Mouse (Mus musculus): ENCODE results near the gene Zfp638. TPM values are rescaled to one million over a fixed set of nuclear protein-coding genes. Genes with fewer than 3 reads are reported as not detected.
"Not testable (repeated sequence)": the region's sequence is repeated elsewhere in the genome, so short reads cannot be mapped to it uniquely, and the experiment has no call there.

Zfp638 gene
- total RNA-seq, 1 experiment: 96.6 TPM

- peak overlapping the region; percentile 92 for H3K9ac ChIP-seq (ENCODE audit: insufficient read depth, low read depth, low read length, poor library complexity, severe bottlenecking)
- H3K4me3 ChIP-seq (ENCODE audit: insufficient read depth in 1 of 2, low read depth in 1 of 2, low read length in 2 of 2, poor library complexity in 1 of 2, severe bottlenecking in 1 of 2): peak overlapping the region; percentile 81 to 83
- H3K27ac ChIP-seq (ENCODE audit: insufficient read depth, low read depth, low read length, poor library complexity, severe bottlenecking): no peak overlapping the region; the same call in 1 of the 2 replicates
- in situ Hi-C loops (cut with MboI; ENCODE audit: low sequenced_read_pairs in 2 of 2, unreplicated experiment in 2 of 2): no loop called here
- no peaks in the 10 kb centered on the region for H3K9me3 ChIP-seq (ENCODE audit: control insufficient read depth, insufficient read depth, low read depth, low read length)
- peaks cover 3 to 4% of the 10 kb centered on the region in 2 experiments; a peak in 2 of 4 replicates for H3K4me1 ChIP-seq (ENCODE audit: control insufficient read depth in 2 of 2, insufficient read depth in 2 of 2, low read length in 2 of 2, poor library complexity in 1 of 2)
- no peaks in the 10 kb centered on the region; the same call in 1 of the 2 replicates for H3K36me3 ChIP-seq (ENCODE audit: control insufficient read depth, insufficient read depth, low read length, poor library complexity, severe bottlenecking)
- TF ChIP-seq MAFK (IDR thresholded peaks at IDR 0.05; ENCODE audit: insufficient read depth, low read depth, low read length) (no peak), ZNF384 (IDR thresholded peaks at IDR 0.05; ENCODE audit: low read depth, low read length) (no peak)
- peak; percentile 33 for DNase-seq (ENCODE audit: low read depth, low spot score)
These were observed 35.8 kb upstream of the Zfp638 start for GRCm38 (mm10) chr6:83830941-83831605.

GRCm38 (mm10) chr6:83831606-83832123, 35.2 kb upstream of the Zfp638 start, which contains the start of gene Paip2b:
Gene Paip2b, minus strand, starts transcription at chr6:83831741.
- H3K4me3 ChIP-seq (ENCODE audit: insufficient read depth in 1 of 2, low read depth in 1 of 2, low read length in 2 of 2, poor library complexity in 1 of 2, severe bottlenecking in 1 of 2): peak within 1 kb of the TSS; percentile 81 to 83
- H3K27ac ChIP-seq (ENCODE audit: insufficient read depth, low read depth, low read length, poor library complexity, severe bottlenecking): no peak within 1 kb of the TSS; the same call in 1 of the 2 replicates
- peak; percentile 100 for DNase-seq (ENCODE audit: low read depth, low spot score)
- H3K4me1 ChIP-seq (ENCODE audit: control insufficient read depth in 2 of 2, insufficient read depth in 2 of 2, low read length in 2 of 2, poor library complexity in 1 of 2): peaks cover 3 to 8% of the 10 kb centered on the region in 2 experiments; a peak in 2 of 4 replicates
- H3K9ac ChIP-seq (ENCODE audit: insufficient read depth, low read depth, low read length, poor library complexity, severe bottlenecking): peak within 1 kb of the TSS; percentile 92
- TF ChIP-seq CHD2 (IDR thresholded peaks at IDR 0.05; ENCODE audit: low read depth, low read length) (peak; percentile 96), HCFC1 (IDR thresholded peaks at IDR 0.05; ENCODE audit: borderline replicate concordance, insufficient read depth, low read length) (peak; percentile 65; the same call in 1 of the 2 replicates), MAFK (IDR thresholded peaks at IDR 0.05; ENCODE audit: insufficient read depth, low read depth, low read length) (no peak)
- in situ Hi-C loops (cut with MboI; ENCODE audit: low sequenced_read_pairs in 2 of 2, unreplicated experiment in 2 of 2): no loop called here
- H3K9me3 ChIP-seq (ENCODE audit: control insufficient read depth, insufficient read depth, low read depth, low read length): no peaks in the 10 kb centered on the region
- no peaks in the 10 kb centered on the region; the same call in 1 of the 2 replicates for H3K36me3 ChIP-seq (ENCODE audit: control insufficient read depth, insufficient read depth, low read length, poor library complexity, severe bottlenecking)

- H3K27ac ChIP-seq (ENCODE audit: insufficient read depth, low read depth, low read length, poor library complexity, severe bottlenecking); in situ Hi-C loops (cut with MboI; ENCODE audit: low sequenced_read_pairs in 2 of 2, unreplicated experiment in 2 of 2); H3K9me3 ChIP-seq (ENCODE audit: control insufficient read depth, insufficient read depth, low read depth, low read length); H3K9ac ChIP-seq (ENCODE audit: insufficient read depth, low read depth, low read length, poor library complexity, severe bottlenecking); DNase-seq (ENCODE audit: low read depth, low spot score); H3K4me1 ChIP-seq (ENCODE audit: control insufficient read depth in 2 of 2, insufficient read depth in 2 of 2, low read length in 2 of 2, poor library complexity in 1 of 2); H3K36me3 ChIP-seq (ENCODE audit: control insufficient read depth, insufficient read depth, low read length, poor library complexity, severe bottlenecking): not testable (repeated sequence)
- H3K4me3 ChIP-seq (ENCODE audit: insufficient read depth in 1 of 2, low read depth in 1 of 2, low read length in 2 of 2, poor library complexity in 1 of 2, severe bottlenecking in 1 of 2): peak overlapping the region in 1 of 2 experiments; percentile 43; a peak in 1 of 4 replicates
These were observed 34.5 kb upstream of the Zfp638 start for GRCm38 (mm10) chr6:83832393-83832792.

- no peak for DNase-seq (ENCODE audit: low read depth, low spot score)
- no peak overlapping the region for H3K4me3 ChIP-seq (ENCODE audit: insufficient read depth in 1 of 2, low read depth in 1 of 2, low read length in 2 of 2, poor library complexity in 1 of 2, severe bottlenecking in 1 of 2)
- no peaks in the 10 kb centered on the region for H3K36me3 ChIP-seq (ENCODE audit: control insufficient read depth, insufficient read depth, low read length, poor library complexity, severe bottlenecking)
- in situ Hi-C loops (cut with MboI; ENCODE audit: low sequenced_read_pairs in 2 of 2, unreplicated experiment in 2 of 2): no loop called here
- H3K9me3 ChIP-seq (ENCODE audit: control insufficient read depth, insufficient read depth, low read depth, low read length): no peaks in the 10 kb centered on the region
- TF ChIP-seq ZNF384 (IDR thresholded peaks at IDR 0.05; ENCODE audit: low read depth, low read length) (no peak), HCFC1 (IDR thresholded peaks at IDR 0.05; ENCODE audit: borderline replicate concordance, insufficient read depth, low read length) (no peak), MAFK (IDR thresholded peaks at IDR 0.05; ENCODE audit: insufficient read depth, low read depth, low read length) (no peak), CHD2 (IDR thresholded peaks at IDR 0.05; ENCODE audit: low read depth, low read length) (no peak), ZC3H11A (IDR thresholded peaks at IDR 0.05; ENCODE audit: borderline replicate concordance, low read depth, low read length) (no peak)
- 0 out of 4 replicates have a peak, but pooled peaks cover 2 to 3% of the 10 kb centered on the region in 2 experiments for H3K4me1 ChIP-seq (ENCODE audit: control insufficient read depth in 2 of 2, insufficient read depth in 2 of 2, low read length in 2 of 2, poor library complexity in 1 of 2)
- H3K27ac ChIP-seq (ENCODE audit: insufficient read depth, low read depth, low read length, poor library complexity, severe bottlenecking): no peak overlapping the region
- no peak overlapping the region for H3K9ac ChIP-seq (ENCODE audit: insufficient read depth, low read depth, low read length, poor library complexity, severe bottlenecking)
These were observed 30.1 kb upstream of the Zfp638 start for GRCm38 (mm10) chr6:83836826-83837225.

GRCm38 (mm10) chr6:83838046-83838445, 28.9 kb upstream of the Zfp638 start:
- H3K36me3 ChIP-seq (ENCODE audit: control insufficient read depth, insufficient read depth, low read length, poor library complexity, severe bottlenecking): no peaks in the 10 kb centered on the region
- H3K9me3 ChIP-seq (ENCODE audit: control insufficient read depth, insufficient read depth, low read depth, low read length): no peaks in the 10 kb centered on the region
- no peak for DNase-seq (ENCODE audit: low read depth, low spot score)
- H3K4me3 ChIP-seq (ENCODE audit: insufficient read depth in 1 of 2, low read depth in 1 of 2, low read length in 2 of 2, poor library complexity in 1 of 2, severe bottlenecking in 1 of 2): no peak overlapping the region
- no peak overlapping the region; the same call in 1 of the 2 replicates for H3K27ac ChIP-seq (ENCODE audit: insufficient read depth, low read depth, low read length, poor library complexity, severe bottlenecking)
- H3K9ac ChIP-seq (ENCODE audit: insufficient read depth, low read depth, low read length, poor library complexity, severe bottlenecking): no peak overlapping the region
- H3K4me1 ChIP-seq (ENCODE audit: control insufficient read depth in 2 of 2, insufficient read depth in 2 of 2, low read length in 2 of 2, poor library complexity in 1 of 2): 0 out of 4 replicates have a peak, but pooled peaks cover 2 to 3% of the 10 kb centered on the region in 2 experiments
- no peak for TF ChIP-seq CHD2 (IDR thresholded peaks at IDR 0.05; ENCODE audit: low read depth, low read length)
- TF ChIP-seq ZNF384 (IDR thresholded peaks at IDR 0.05; ENCODE audit: low read depth, low read length): no peak
- no peak for TF ChIP-seq MAFK (IDR thresholded peaks at IDR 0.05; ENCODE audit: insufficient read depth, low read depth, low read length)
- TF ChIP-seq ZC3H11A (IDR thresholded peaks at IDR 0.05; ENCODE audit: borderline replicate concordance, low read depth, low read length): no peak
- TF ChIP-seq HCFC1 (IDR thresholded peaks at IDR 0.05; ENCODE audit: borderline replicate concordance, insufficient read depth, low read length): no peak
- in situ Hi-C loops (cut with MboI; ENCODE audit: low sequenced_read_pairs in 2 of 2, unreplicated experiment in 2 of 2): no loop called here
